Mouse (Mus musculus) myocyte (in vitro differentiated cells): ENCODE data around the gene Sema6c. TPM values are rescaled to one million over a fixed set of nuclear protein-coding genes. Genes with fewer than 3 reads are reported as not detected.
A peak's percentile ranks its signal among the peaks of the same experiment; 100 is the strongest.

ENCODE experiments used
- H3K27me3 ChIP-seq: one replicate; pipeline ENCODE4 v1.6.1; 2011; ENCODE audit not compliant: control insufficient read depth, insufficient read depth, insufficient read length
- H3K36me3 ChIP-seq: one replicate; pipeline ENCODE4 v1.6.1; 2011; ENCODE audit not compliant: control insufficient read depth, insufficient read depth
- H3K4me2 ChIP-seq: one replicate; pipeline ENCODE4 v1.6.1; 2011; ENCODE audit warnings: low read depth, control low read depth
- H3K4me3 ChIP-seq: one replicate; pipeline ENCODE4 v1.5.1; 2011; ENCODE audit warnings: mild to moderate bottlenecking, control low read depth, moderate library complexity
- H3K79me2 ChIP-seq: one replicate; pipeline ENCODE4 v1.6.1; 2011; ENCODE audit not compliant: control insufficient read depth, insufficient read depth
- H3ac ChIP-seq: one replicate; pipeline ENCODE4 v1.6.1; 2011; ENCODE audit not compliant: control insufficient read depth, insufficient read length
- CEBPB ChIP-seq: IDR thresholded peaks from 2 replicates; pipeline ENCODE4 v1.6.1; 2011; ENCODE audit warnings: mild to moderate bottlenecking, moderate library complexity; ENCODE audit not compliant: poor library complexity, insufficient read depth, severe bottlenecking
- E2F4 ChIP-seq: IDR thresholded peaks from one replicate; pipeline ENCODE4 v1.6.1; 2011; ENCODE audit warnings: mild to moderate bottlenecking, control low read depth, moderate library complexity; ENCODE audit not compliant: insufficient read depth
- MAX ChIP-seq: IDR thresholded peaks from one replicate; pipeline ENCODE4 v1.6.1; 2011; ENCODE audit warnings: low read depth, mild to moderate bottlenecking, control low read depth
- MYOD1 ChIP-seq, 3 experiments: IDR thresholded peaks; one replicate each; pipeline ENCODE4 v1.6.1; 2011; ENCODE audit warnings: control low read depth in 2 of 3, low read depth in 2 of 3, mild to moderate bottlenecking in 2 of 3, moderate library complexity in 1 of 3; ENCODE audit not compliant: insufficient read length in 2 of 3, control insufficient read depth in 1 of 3
- MYOG ChIP-seq, 3 experiments: IDR thresholded peaks; one replicate each; pipeline ENCODE4 v1.6.1; 2011; ENCODE audit warnings: control low read depth in 2 of 3, low read depth in 2 of 3, mild to moderate bottlenecking in 2 of 3; ENCODE audit not compliant: insufficient read length in 2 of 3, control insufficient read depth in 1 of 3, insufficient read depth in 1 of 3
- POLR2A ChIP-seq: IDR thresholded peaks from one replicate; pipeline ENCODE4 v1.6.1; 2011; ENCODE audit warnings: low read depth, mild to moderate bottlenecking, control low read depth, moderate library complexity; ENCODE audit not compliant: insufficient read length
- POLR2AphosphoS2 ChIP-seq: IDR thresholded peaks from one replicate; pipeline ENCODE4 v1.6.1; 2011; ENCODE audit warnings: low read depth, control low read depth; ENCODE audit not compliant: insufficient read length
- REST ChIP-seq: IDR thresholded peaks from one replicate; pipeline ENCODE4 v1.6.1; 2011; ENCODE audit warnings: mild to moderate bottlenecking, control low read depth, moderate library complexity; ENCODE audit not compliant: insufficient read depth, insufficient read length
- SRF ChIP-seq: IDR thresholded peaks from one replicate; pipeline ENCODE4 v1.6.1; 2011; ENCODE audit warnings: low read depth; ENCODE audit not compliant: control insufficient read depth, insufficient read length
- TCF12 ChIP-seq: IDR thresholded peaks from one replicate; pipeline ENCODE4 v1.6.1; 2011; ENCODE audit warnings: mild to moderate bottlenecking, control low read depth; ENCODE audit not compliant: poor library complexity, insufficient read depth, severe bottlenecking
- TCF3 ChIP-seq: IDR thresholded peaks from one replicate; pipeline ENCODE4 v1.6.1; 2011; ENCODE audit warnings: low read depth, control low read depth; ENCODE audit not compliant: insufficient read length
- USF1 ChIP-seq: IDR thresholded peaks from one replicate; pipeline ENCODE4 v1.6.1; 2011; ENCODE audit warnings: low read depth, mild to moderate bottlenecking, control low read depth, moderate library complexity
- polyA plus RNA-seq: library from polyadenylated mRNA; unstranded; fragments of >200 nt; fragmentation: generic; extraction: Trizol; gene quantifications from one replicate; pipeline ENCODE4 v1.2.1, GENCODE M21; 2012; ENCODE audit warnings: missing spikeins

The Sema6c gene
- polyA plus RNA-seq, 1 experiment: 29.0 TPM

DNA sequence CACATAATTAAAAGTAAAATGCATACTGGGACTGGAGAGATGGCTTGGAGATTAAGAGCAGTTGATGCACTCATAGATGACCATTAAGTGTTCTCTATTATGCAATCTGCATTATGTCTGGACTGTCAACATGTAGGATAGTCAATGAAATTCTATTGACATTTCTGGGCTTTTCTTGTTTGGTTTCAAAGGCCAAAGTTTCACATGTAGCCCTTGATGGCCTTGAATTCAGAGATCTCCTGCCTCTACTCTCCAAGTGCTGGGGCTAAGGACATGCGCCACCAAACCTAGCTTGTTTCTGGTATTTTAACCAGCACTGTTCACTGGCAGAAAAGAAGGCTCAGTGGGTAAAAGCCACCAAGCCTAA, 53.3 kb downstream of the Sema6c start:
- Histone ChIP-seq H3K27me3 (no peaks in the 10 kb centered on the region), H3K79me2 (peaks cover 12% of the 10 kb centered on the region), H3K4me2 (no peak overlapping the region), H3K4me3 (no peak overlapping the region), H3ac (no peak overlapping the region), H3K36me3 (peaks cover 13% of the 10 kb centered on the region)
- TF ChIP-seq POLR2A: no peak
- TF ChIP-seq E2F4: no peak
- TF ChIP-seq TCF3: no peak
- no peak for TF ChIP-seq MAX
- no peak for TF ChIP-seq USF1

DNA sequence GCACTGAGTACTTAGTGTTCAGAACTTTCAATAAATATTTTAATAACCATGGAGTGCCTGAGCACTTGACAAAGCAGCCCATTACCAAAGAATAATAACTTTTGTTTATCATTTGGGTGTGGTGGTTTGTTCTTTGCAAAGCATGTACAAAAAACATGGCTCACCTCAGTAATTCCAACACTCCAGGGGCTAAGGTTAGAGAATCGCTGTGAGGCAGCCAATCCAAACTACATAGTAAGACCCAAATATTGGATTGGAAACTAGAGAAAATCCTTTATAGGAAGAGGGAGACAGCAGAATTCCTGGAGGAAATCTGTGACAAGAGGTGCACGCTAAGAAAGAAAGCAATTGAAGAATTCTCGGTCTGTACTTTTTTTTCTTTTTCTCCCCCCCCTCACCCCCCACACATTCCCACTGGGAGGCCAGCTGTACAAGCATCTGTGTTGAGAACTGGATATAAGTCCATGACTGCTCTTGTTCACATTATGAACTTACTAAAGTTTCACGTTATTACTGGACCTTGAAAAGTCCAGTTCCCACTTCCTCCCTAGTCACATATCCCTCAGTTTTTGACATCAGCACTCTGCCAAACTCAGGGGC, 56.5 kb downstream of the Sema6c start:
- peak overlapping the region; percentile 43 for H3ac ChIP-seq
- no peaks in the 10 kb centered on the region for H3K27me3 ChIP-seq
- H3K4me3 ChIP-seq: peak overlapping the region; percentile 79
- peaks cover 38% of the 10 kb centered on the region for H3K36me3 ChIP-seq
- H3K79me2 ChIP-seq: peaks cover 23% of the 10 kb centered on the region
- peak overlapping the region; percentile 89 for H3K4me2 ChIP-seq
- TF ChIP-seq MYOD1 (IDR thresholded peaks at IDR 0.05; ENCODE audit: control insufficient read depth in 1 of 3, insufficient read length in 2 of 3, low read depth in 2 of 3) (no peak), POLR2A (no peak), MAX (no peak), E2F4 (no peak), USF1 (no peak), CEBPB (no peak), TCF12 (no peak), SRF (no peak), TCF3 (no peak)

DNA sequence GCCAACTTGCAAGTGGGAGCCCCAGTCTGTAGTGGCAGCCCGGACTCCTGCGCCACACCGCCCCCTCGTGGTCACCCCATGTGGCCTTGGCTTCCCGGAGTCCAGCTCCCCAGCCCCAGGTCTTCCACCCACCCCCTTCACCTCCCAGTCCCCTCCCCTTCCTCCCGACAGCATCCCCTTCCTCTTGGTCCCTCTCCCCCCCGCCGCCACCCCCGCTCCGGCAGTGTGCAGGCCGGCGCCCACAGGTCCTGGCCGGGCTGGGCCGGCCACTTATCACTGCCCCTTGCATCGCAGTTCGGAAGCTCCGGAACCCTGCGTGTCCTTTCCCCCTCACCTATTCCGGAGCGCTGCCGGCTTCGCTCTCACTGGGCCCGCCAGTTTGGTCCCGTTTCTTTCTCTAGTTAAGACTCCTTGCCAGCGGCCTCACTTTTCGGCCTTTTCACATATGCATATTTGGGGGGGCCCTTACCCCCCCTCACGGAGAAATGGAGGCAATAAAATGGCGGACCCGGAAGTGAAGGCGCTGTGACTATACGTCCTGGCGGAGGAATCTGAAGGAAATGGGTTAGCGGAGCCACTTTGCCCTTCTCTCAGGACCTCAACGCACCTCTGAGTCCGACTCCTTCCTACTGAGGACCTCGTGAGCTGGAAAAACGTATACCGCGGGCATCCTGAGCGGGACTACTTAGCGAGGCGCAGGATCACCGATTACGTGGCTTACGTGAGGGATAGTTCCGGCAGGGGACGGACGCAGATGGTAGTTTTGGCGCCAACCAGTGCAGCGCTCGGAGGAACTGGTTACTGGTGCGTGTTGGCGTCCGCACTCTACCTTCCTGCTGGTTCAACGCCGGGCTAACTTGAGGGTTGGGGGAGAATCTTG, 57.2 kb downstream of the Sema6c start, which contains the start of gene Gabpb2:
Gabpb2 (minus strand) TSS at position 662 of the 880 bp plus-strand sequence.
- TF ChIP-seq SRF (peak; percentile 16), TCF12 (no peak), CEBPB (no peak), TCF3 (no peak), POLR2A (peak; percentile 93), POLR2AphosphoS2 (peak; percentile 99), E2F4 (peak; percentile 82), MYOG (IDR thresholded peaks at IDR 0.05; ENCODE audit: control insufficient read depth in 1 of 3, insufficient read depth in 1 of 3, insufficient read length in 2 of 3, low read depth in 2 of 3) (peak in 1 of 3 experiments; percentile 39), MAX (no peak), REST (no peak), USF1 (no peak), MYOD1 (IDR thresholded peaks at IDR 0.05; ENCODE audit: control insufficient read depth in 1 of 3, insufficient read length in 2 of 3, low read depth in 2 of 3) (peak in 1 of 3 experiments; percentile 52)
- Histone ChIP-seq H3K27me3 (no peaks in the 10 kb centered on the region), H3K4me3 (peak within 1 kb of the TSS; percentile 79), H3K36me3 (peaks cover 42% of the 10 kb centered on the region), H3K79me2 (peaks cover 25% of the 10 kb centered on the region), H3ac (peak within 1 kb of the TSS; percentile 43), H3K4me2 (peak within 1 kb of the TSS; percentile 89)

DNA sequence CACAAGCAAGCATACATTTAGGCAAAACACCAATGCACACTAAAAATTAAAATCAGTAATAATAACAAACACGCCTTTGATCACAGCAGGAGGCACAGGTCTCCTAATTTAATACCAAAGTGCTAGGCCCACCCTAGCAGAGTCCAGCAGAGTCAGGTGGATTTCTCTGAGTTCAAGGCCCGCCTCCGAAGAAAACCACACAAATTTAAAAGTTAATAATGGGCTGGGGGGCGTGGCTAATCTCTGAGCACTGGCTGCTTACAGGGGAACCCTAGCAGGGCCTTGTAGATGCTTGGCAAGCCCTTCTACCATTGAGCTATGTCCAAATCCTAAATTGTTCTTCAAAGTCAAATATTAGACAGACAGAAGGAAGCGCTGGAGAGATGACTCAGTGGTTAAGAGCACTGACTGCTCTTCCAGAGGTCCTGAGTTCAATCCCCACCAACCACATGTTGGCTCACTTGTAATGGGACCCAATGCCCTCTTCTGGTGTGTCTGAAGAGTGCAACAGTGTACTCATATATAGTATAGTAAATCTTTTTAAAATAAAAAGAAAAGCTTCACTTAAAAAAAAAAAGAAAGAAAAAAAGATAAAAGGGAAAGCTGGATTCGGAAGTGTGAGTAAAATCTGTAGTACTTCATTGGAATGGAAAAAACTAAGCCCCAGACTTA, 58.3 kb downstream of the Sema6c start:
- no peaks in the 10 kb centered on the region for H3K27me3 ChIP-seq
- H3ac ChIP-seq: no peak overlapping the region
- TF ChIP-seq MYOG (IDR thresholded peaks at IDR 0.05; ENCODE audit: control insufficient read depth in 1 of 3, insufficient read depth in 1 of 3, insufficient read length in 2 of 3, low read depth in 2 of 3): no peak
- TF ChIP-seq SRF: no peak
- no peak for TF ChIP-seq USF1
- no peak for TF ChIP-seq TCF3
- TF ChIP-seq POLR2AphosphoS2: no peak
- TF ChIP-seq POLR2A: no peak
- TF ChIP-seq MYOD1 (IDR thresholded peaks at IDR 0.05; ENCODE audit: control insufficient read depth in 1 of 3, insufficient read length in 2 of 3, low read depth in 2 of 3): no peak
- TF ChIP-seq REST: no peak
- TF ChIP-seq CEBPB: no peak
- TF ChIP-seq TCF12: no peak
- TF ChIP-seq MAX: no peak
- TF ChIP-seq E2F4: no peak
- H3K79me2 ChIP-seq: peaks cover 25% of the 10 kb centered on the region
- H3K4me2 ChIP-seq: peak overlapping the region; percentile 75
- peaks cover 39% of the 10 kb centered on the region for H3K36me3 ChIP-seq
- H3K4me3 ChIP-seq: peak overlapping the region; percentile 79
